Mouse (Mus musculus): ENCODE data around the gene Nlgn1. TPM values are rescaled to one million over a fixed set of nuclear protein-coding genes. Genes with fewer than 3 reads are reported as not detected.
"Not testable (repeated sequence)": the region's sequence is repeated elsewhere in the genome, so short reads cannot be mapped to it uniquely, and the experiment has no call there.

Nlgn1 gene
- polyA plus RNA-seq, 1 experiment from 2014 or later: 2.5 TPM

- H3K27ac ChIP-seq: no peak overlapping the region
- no peak overlapping the region for H3K4me3 ChIP-seq
- H3K9me3 ChIP-seq: no peaks in the 10 kb centered on the region
- H3K36me3 ChIP-seq: no peaks in the 10 kb centered on the region
- no peaks in the 10 kb centered on the region for H3K4me1 ChIP-seq (replicated peaks)
- no peaks in the 10 kb centered on the region for H3K27me3 ChIP-seq (ENCODE audit: insufficient read depth, poor library complexity, severe bottlenecking)
- 81% methylated on average over 2 of the region's 2 CpGs for WGBS
- no peak for DNase-seq (ENCODE audit: low spot score)
Measured at GRCm38 (mm10) chr3:25629198-25629597, 703.1 kb downstream of the Nlgn1 start.

GRCm38 (mm10) chr3:25606597-25606996 is 725.7 kb downstream of the Nlgn1 start:
- H3K4me1 ChIP-seq (replicated peaks): no peaks in the 10 kb centered on the region
- H3K36me3 ChIP-seq: no peaks in the 10 kb centered on the region
- DNase-seq (ENCODE audit: low spot score): no peak
- no peaks in the 10 kb centered on the region for H3K9me3 ChIP-seq
- H3K27ac ChIP-seq: no peak overlapping the region
- no peaks in the 10 kb centered on the region for H3K27me3 ChIP-seq (ENCODE audit: insufficient read depth, poor library complexity, severe bottlenecking)
- WGBS: 44% methylated on average over 1 of the region's 1 CpGs
- H3K4me3 ChIP-seq: no peak overlapping the region

- no peaks in the 10 kb centered on the region for H3K36me3 ChIP-seq
Measured at GRCm38 (mm10) chr3:25597513-25597912, 734.7 kb downstream of the Nlgn1 start.

GRCm38 (mm10) chr3:25575526-25575925 is 756.7 kb downstream of the Nlgn1 start:
- 64% methylated on average over 5 of the region's 5 CpGs for WGBS
- Histone ChIP-seq H3K9me3 (no peaks in the 10 kb centered on the region), H3K27me3 (ENCODE audit: insufficient read depth, poor library complexity, severe bottlenecking) (no peaks in the 10 kb centered on the region), H3K36me3 (no peaks in the 10 kb centered on the region), H3K4me3 (no peak overlapping the region), H3K27ac (no peak overlapping the region), H3K4me1 (replicated peaks) (no peaks in the 10 kb centered on the region)
- no peak for DNase-seq (ENCODE audit: low spot score)

More at GRCm38 (mm10) chr3:25597513-25597912, 734.7 kb downstream of the Nlgn1 start:
- H3K4me3 ChIP-seq: no peak overlapping the region
- DNase-seq (ENCODE audit: low spot score): no peak
- H3K27me3 ChIP-seq (ENCODE audit: insufficient read depth, poor library complexity, severe bottlenecking): no peaks in the 10 kb centered on the region
- no peaks in the 10 kb centered on the region for H3K9me3 ChIP-seq
- WGBS: 83% methylated on average over 5 of the region's 5 CpGs
- H3K27ac ChIP-seq: no peak overlapping the region
- no peaks in the 10 kb centered on the region for H3K4me1 ChIP-seq (replicated peaks)

GRCm38 (mm10) chr3:25574840-25575239 is 757.4 kb downstream of the Nlgn1 start:
- no peak overlapping the region for H3K4me3 ChIP-seq
- no peaks in the 10 kb centered on the region for H3K4me1 ChIP-seq (replicated peaks)
- H3K9me3 ChIP-seq: no peaks in the 10 kb centered on the region
- no peak overlapping the region for H3K27ac ChIP-seq
- no peak for DNase-seq (ENCODE audit: low spot score)
- WGBS: 91% methylated on average over 3 of the region's 3 CpGs
- H3K36me3 ChIP-seq: no peaks in the 10 kb centered on the region
- H3K27me3 ChIP-seq (ENCODE audit: insufficient read depth, poor library complexity, severe bottlenecking): no peaks in the 10 kb centered on the region

- H3K36me3 ChIP-seq; H3K27ac ChIP-seq; H3K27me3 ChIP-seq (ENCODE audit: insufficient read depth, poor library complexity, severe bottlenecking); H3K4me3 ChIP-seq; H3K4me1 ChIP-seq (replicated peaks); DNase-seq (ENCODE audit: low spot score); H3K9me3 ChIP-seq: not testable (repeated sequence)
- WGBS: 95% methylated on average over 1 of the region's 1 CpGs
Measured at GRCm38 (mm10) chr3:25558513-25558912, 773.7 kb downstream of the Nlgn1 start.

GRCm38 (mm10) chr3:25549097-25549496 is 783.2 kb downstream of the Nlgn1 start:
- WGBS: 87% methylated on average over 7 of the region's 7 CpGs
- DNase-seq (ENCODE audit: low spot score); H3K27me3 ChIP-seq (ENCODE audit: insufficient read depth, poor library complexity, severe bottlenecking); H3K36me3 ChIP-seq; H3K4me1 ChIP-seq (replicated peaks); H3K9me3 ChIP-seq; H3K4me3 ChIP-seq; H3K27ac ChIP-seq: not testable (repeated sequence)

GRCm38 (mm10) chr3:25524236-25524635 is 808.0 kb downstream of the Nlgn1 start:
- not testable (repeated sequence) for H3K36me3 ChIP-seq; DNase-seq (ENCODE audit: low spot score); H3K27ac ChIP-seq; H3K4me1 ChIP-seq (replicated peaks); H3K4me3 ChIP-seq; H3K27me3 ChIP-seq (ENCODE audit: insufficient read depth, poor library complexity, severe bottlenecking); H3K9me3 ChIP-seq
- 83% methylated on average over 2 of the region's 3 CpGs for WGBS

GRCm38 (mm10) chr3:25463051-25463450 is 869.2 kb downstream of the Nlgn1 start:
- no peak for DNase-seq (ENCODE audit: low spot score)
- WGBS: 74% methylated on average over 2 of the region's 2 CpGs
- Histone ChIP-seq H3K9me3 (no peaks in the 10 kb centered on the region), H3K27me3 (ENCODE audit: insufficient read depth, poor library complexity, severe bottlenecking) (no peaks in the 10 kb centered on the region), H3K36me3 (no peaks in the 10 kb centered on the region), H3K4me1 (replicated peaks) (no peaks in the 10 kb centered on the region), H3K27ac (no peak overlapping the region), H3K4me3 (no peak overlapping the region)

GRCm38 (mm10) chr3:25456250-25456860 is 875.9 kb downstream of the Nlgn1 start:
- no peaks in the 10 kb centered on the region for H3K9me3 ChIP-seq
- H3K36me3 ChIP-seq: no peaks in the 10 kb centered on the region
- no peak overlapping the region for H3K27ac ChIP-seq
- no peak overlapping the region for H3K4me3 ChIP-seq
- WGBS: 86% methylated on average over 8 of the region's 8 CpGs
- no peaks in the 10 kb centered on the region for H3K27me3 ChIP-seq (ENCODE audit: insufficient read depth, poor library complexity, severe bottlenecking)
- DNase-seq (ENCODE audit: low spot score): no peak
- no peaks in the 10 kb centered on the region for H3K4me1 ChIP-seq (replicated peaks)

GRCm38 (mm10) chr3:25452314-25452713 is 879.9 kb downstream of the Nlgn1 start:
- Histone ChIP-seq H3K4me3 (no peak overlapping the region), H3K27me3 (ENCODE audit: insufficient read depth, poor library complexity, severe bottlenecking) (no peaks in the 10 kb centered on the region), H3K4me1 (replicated peaks) (no peaks in the 10 kb centered on the region), H3K36me3 (no peaks in the 10 kb centered on the region), H3K9me3 (no peaks in the 10 kb centered on the region), H3K27ac (no peak overlapping the region)
- no peak for DNase-seq (ENCODE audit: low spot score)
- 35% methylated on average over 1 of the region's 1 CpGs for WGBS

GRCm38 (mm10) chr3:25450471-25450870 is 881.8 kb downstream of the Nlgn1 start:
- Histone ChIP-seq H3K4me1 (replicated peaks) (no peaks in the 10 kb centered on the region), H3K27ac (no peak overlapping the region), H3K36me3 (no peaks in the 10 kb centered on the region), H3K27me3 (ENCODE audit: insufficient read depth, poor library complexity, severe bottlenecking) (no peaks in the 10 kb centered on the region), H3K9me3 (no peaks in the 10 kb centered on the region), H3K4me3 (no peak overlapping the region)
- 65% methylated on average over 6 of the region's 6 CpGs for WGBS
- DNase-seq (ENCODE audit: low spot score): no peak

GRCm38 (mm10) chr3:25449356-25449755 is 882.9 kb downstream of the Nlgn1 start:
- Histone ChIP-seq H3K9me3 (no peaks in the 10 kb centered on the region), H3K4me3 (no peak overlapping the region), H3K27me3 (ENCODE audit: insufficient read depth, poor library complexity, severe bottlenecking) (no peaks in the 10 kb centered on the region), H3K27ac (no peak overlapping the region), H3K4me1 (replicated peaks) (no peaks in the 10 kb centered on the region), H3K36me3 (no peaks in the 10 kb centered on the region)
- no peak for DNase-seq (ENCODE audit: low spot score)
- 88% methylated on average over 4 of the region's 4 CpGs for WGBS

- DNase-seq (ENCODE audit: low spot score): no peak
Measured at GRCm38 (mm10) chr3:25447181-25447580, 885.1 kb downstream of the Nlgn1 start.

More at GRCm38 (mm10) chr3:25447181-25447580, 885.1 kb downstream of the Nlgn1 start:
- H3K36me3 ChIP-seq: no peaks in the 10 kb centered on the region
- no peaks in the 10 kb centered on the region for H3K9me3 ChIP-seq
- no peaks in the 10 kb centered on the region for H3K27me3 ChIP-seq (ENCODE audit: insufficient read depth, poor library complexity, severe bottlenecking)
- no peak overlapping the region for H3K27ac ChIP-seq
- 82% methylated on average over 1 of the region's 1 CpGs for WGBS
- H3K4me1 ChIP-seq (replicated peaks): no peaks in the 10 kb centered on the region
- no peak overlapping the region for H3K4me3 ChIP-seq

Measured in hindbrain, embryonic 10.5 days (tissue).